Mouse (Mus musculus): ENCODE results near the gene Pigb. TPM values are rescaled to one million over a fixed set of nuclear protein-coding genes. Genes with fewer than 3 reads are reported as not detected.

The Pigb gene
- total and polyA plus RNA-seq, 2 experiments from 2014 or later = 10.0 to 10.3 TPM

DNA sequence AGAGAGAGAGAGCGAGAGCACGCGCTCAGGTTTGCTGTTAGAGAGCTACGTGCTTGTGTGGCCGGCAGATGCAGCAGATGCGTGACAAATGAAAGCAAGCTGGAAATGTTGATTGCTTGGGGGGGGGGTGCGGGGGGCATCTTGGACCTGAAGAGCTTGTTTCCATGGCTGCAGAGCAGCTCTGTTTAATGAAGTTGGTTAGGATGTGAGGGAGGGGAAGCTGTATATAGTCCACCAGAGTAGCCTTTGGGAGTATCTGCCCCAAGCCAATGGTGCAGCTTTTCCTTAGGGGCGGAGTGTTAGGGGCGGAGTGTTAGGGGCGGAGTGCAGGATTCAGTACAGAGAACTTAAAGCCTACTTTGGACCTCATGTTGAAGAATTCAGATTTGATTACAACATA, 26.9 kb upstream of the Pigb start:
- no peak for TF ChIP-seq CTCF (IDR thresholded peaks at IDR 0.05; ENCODE audit: low read depth)
- Histone ChIP-seq H3K9me3 (ENCODE audit: low read length) (no peaks in the 10 kb centered on the region), H3K27ac (ENCODE audit: low read depth, low read length) (no peak overlapping the region), H3K9ac (no peak overlapping the region), H3K4me1 (ENCODE audit: insufficient read depth) (no peaks in the 10 kb centered on the region), H3K4me3 (ENCODE audit: low read depth, low read length) (no peak overlapping the region), H3K36me3 (ENCODE audit: insufficient read depth) (no peaks in the 10 kb centered on the region), H3K4me2 (ENCODE audit: low read depth) (no peak overlapping the region), H3K27me3 (ENCODE audit: insufficient read depth, low read length) (no peaks in the 10 kb centered on the region)
- 43% methylated on average over 10 of the region's 10 CpGs for WGBS
- DNase-seq = no peak
- ATAC-seq = peak; percentile 74

GRCm38 (mm10) chr9:73063621-73064290, 23.6 kb upstream of the Pigb start:
- Histone ChIP-seq H3K9ac (no peak overlapping the region), H3K4me1 (ENCODE audit: insufficient read depth) (no peaks in the 10 kb centered on the region), H3K9me3 (ENCODE audit: low read length) (no peaks in the 10 kb centered on the region), H3K27me3 (ENCODE audit: insufficient read depth, low read length) (no peaks in the 10 kb centered on the region), H3K27ac (ENCODE audit: low read depth, low read length) (no peak overlapping the region), H3K4me3 (ENCODE audit: low read depth, low read length) (no peak overlapping the region), H3K36me3 (ENCODE audit: insufficient read depth) (no peaks in the 10 kb centered on the region), H3K4me2 (ENCODE audit: low read depth) (no peak overlapping the region)
- no peak for TF ChIP-seq CTCF (IDR thresholded peaks at IDR 0.05; ENCODE audit: low read depth)
- DNase-seq (no peak), ATAC-seq (peak; percentile 61)
- WGBS = 33% methylated on average over 15 of the region's 15 CpGs

DNA sequence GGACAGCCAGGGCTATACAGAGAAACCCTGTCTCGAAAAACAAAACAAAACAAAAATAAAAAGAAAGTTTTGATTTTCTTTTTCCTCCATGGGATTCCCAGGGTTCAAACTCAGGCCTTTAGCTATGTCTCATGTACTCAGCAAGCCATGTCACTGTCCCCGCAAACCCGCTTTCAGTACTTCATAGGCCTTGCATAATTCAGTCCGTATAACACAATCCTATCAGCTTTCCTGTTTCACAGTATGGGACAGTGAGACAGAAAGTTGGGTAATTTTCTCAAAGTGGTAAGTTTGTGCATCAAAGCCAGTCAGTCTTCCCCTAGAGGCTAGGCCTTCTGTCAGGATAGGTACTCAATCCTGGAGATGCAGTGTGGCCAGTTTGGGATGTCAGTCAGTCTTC, 19.0 kb upstream of the Pigb start:
- H3K9me3 ChIP-seq (ENCODE audit: low read length) = no peaks in the 10 kb centered on the region
- 90% methylated on average over 4 of the region's 4 CpGs for WGBS
- H3K27ac ChIP-seq (ENCODE audit: low read depth, low read length) = no peak overlapping the region
- TF ChIP-seq CTCF (IDR thresholded peaks at IDR 0.05; ENCODE audit: low read depth) = no peak
- H3K27me3 ChIP-seq (ENCODE audit: insufficient read depth, low read length) = no peaks in the 10 kb centered on the region
- no peak overlapping the region for H3K4me3 ChIP-seq (ENCODE audit: low read depth, low read length)
- no peaks in the 10 kb centered on the region for H3K36me3 ChIP-seq (ENCODE audit: insufficient read depth)
- no peak for ATAC-seq
- no peaks in the 10 kb centered on the region for H3K4me1 ChIP-seq (ENCODE audit: insufficient read depth)
- no peak overlapping the region for H3K9ac ChIP-seq
- no peak overlapping the region for H3K4me2 ChIP-seq (ENCODE audit: low read depth)
- DNase-seq = no peak

- TF ChIP-seq CTCF (IDR thresholded peaks at IDR 0.05; ENCODE audit: low read depth) = no peak
- DNase-seq = no peak
- Histone ChIP-seq H3K4me3 (ENCODE audit: low read depth, low read length) (no peak overlapping the region), H3K27me3 (ENCODE audit: insufficient read depth, low read length) (no peaks in the 10 kb centered on the region), H3K4me2 (ENCODE audit: low read depth) (no peak overlapping the region), H3K9ac (no peak overlapping the region), H3K27ac (ENCODE audit: low read depth, low read length) (no peak overlapping the region), H3K36me3 (ENCODE audit: insufficient read depth) (no peaks in the 10 kb centered on the region), H3K4me1 (ENCODE audit: insufficient read depth) (no peaks in the 10 kb centered on the region), H3K9me3 (ENCODE audit: low read length) (no peaks in the 10 kb centered on the region)
- WGBS = 70% methylated on average over 10 of the region's 10 CpGs
- ATAC-seq = no peak
These were observed 15.3 kb upstream of the Pigb start for GRCm38 (mm10) chr9:73055441-73055911.

- no peak overlapping the region for H3K4me2 ChIP-seq (ENCODE audit: low read depth)
- no peaks in the 10 kb centered on the region for H3K27me3 ChIP-seq (ENCODE audit: insufficient read depth, low read length)
- H3K9me3 ChIP-seq (ENCODE audit: low read length) = no peaks in the 10 kb centered on the region
- 46% methylated on average over 8 of the region's 8 CpGs for WGBS
- H3K4me1 ChIP-seq (ENCODE audit: insufficient read depth) = no peaks in the 10 kb centered on the region
- no peaks in the 10 kb centered on the region for H3K36me3 ChIP-seq (ENCODE audit: insufficient read depth)
- no peak overlapping the region for H3K9ac ChIP-seq
- H3K4me3 ChIP-seq (ENCODE audit: low read depth, low read length) = no peak overlapping the region
- no peak for TF ChIP-seq CTCF (IDR thresholded peaks at IDR 0.05; ENCODE audit: low read depth)
- ATAC-seq = no peak
- H3K27ac ChIP-seq (ENCODE audit: low read depth, low read length) = no peak overlapping the region
- DNase-seq = no peak
These were observed 10.4 kb upstream of the Pigb start for GRCm38 (mm10) chr9:73050606-73051005.

DNA sequence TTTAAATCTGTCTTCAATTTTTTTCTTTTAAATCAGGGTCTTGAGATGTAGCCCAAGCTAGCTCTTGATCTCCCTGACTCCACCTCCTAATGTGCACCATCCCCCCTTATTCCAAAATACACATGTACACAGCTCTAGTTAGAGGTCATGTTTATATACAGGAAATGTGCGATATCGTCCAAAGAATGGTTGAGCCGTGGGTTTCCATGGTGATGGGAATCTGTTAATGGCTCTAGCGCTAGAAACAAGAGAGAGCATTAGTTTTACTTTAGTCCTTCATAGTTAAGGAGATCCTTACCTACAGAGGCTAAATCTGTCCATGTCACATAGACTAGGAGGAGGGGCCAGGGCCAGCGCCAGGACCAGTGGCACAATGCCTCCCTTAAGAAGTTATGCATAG, 9.7 kb upstream of the Pigb start:
- H3K27ac ChIP-seq (ENCODE audit: low read depth, low read length) = no peak overlapping the region
- 40% methylated on average over 5 of the region's 5 CpGs for WGBS
- H3K4me2 ChIP-seq (ENCODE audit: low read depth) = no peak overlapping the region
- no peaks in the 10 kb centered on the region for H3K27me3 ChIP-seq (ENCODE audit: insufficient read depth, low read length)
- H3K36me3 ChIP-seq (ENCODE audit: insufficient read depth) = no peaks in the 10 kb centered on the region
- TF ChIP-seq CTCF (IDR thresholded peaks at IDR 0.05; ENCODE audit: low read depth) = no peak
- H3K9ac ChIP-seq = no peak overlapping the region
- no peaks in the 10 kb centered on the region for H3K4me1 ChIP-seq (ENCODE audit: insufficient read depth)
- no peaks in the 10 kb centered on the region for H3K9me3 ChIP-seq (ENCODE audit: low read length)
- no peak for DNase-seq
- no peak overlapping the region for H3K4me3 ChIP-seq (ENCODE audit: low read depth, low read length)
- peak; percentile 27; the same call in 1 of the 2 replicates for ATAC-seq

GRCm38 (mm10) chr9:73048927-73049326, 8.7 kb upstream of the Pigb start:
- TF ChIP-seq CTCF (IDR thresholded peaks at IDR 0.05; ENCODE audit: low read depth) = no peak
- WGBS = 4% methylated on average over 4 of the region's 4 CpGs
- no peak for DNase-seq

More at GRCm38 (mm10) chr9:73048927-73049326, 8.7 kb upstream of the Pigb start:
- H3K27me3 ChIP-seq (ENCODE audit: insufficient read depth, low read length) = no peaks in the 10 kb centered on the region
- H3K9ac ChIP-seq = no peak overlapping the region
- peaks cover 4% of the 10 kb centered on the region; the same call in 1 of the 2 replicates for H3K4me1 ChIP-seq (ENCODE audit: insufficient read depth)
- H3K4me3 ChIP-seq (ENCODE audit: low read depth, low read length) = no peak overlapping the region
- no peaks in the 10 kb centered on the region for H3K9me3 ChIP-seq (ENCODE audit: low read length)
- H3K36me3 ChIP-seq (ENCODE audit: insufficient read depth) = no peaks in the 10 kb centered on the region
- no peak overlapping the region for H3K27ac ChIP-seq (ENCODE audit: low read depth, low read length)
- ATAC-seq = no peak
- no peak overlapping the region for H3K4me2 ChIP-seq (ENCODE audit: low read depth)
